Mouse (Mus musculus): ENCODE measurements at regions not wholly inside any gene's neighbourhood (a gene's known extent, or its start where the extent isn't known, plus 50 kb on each side); places are given as distances from the start of the nearest gene placed in this dataset.

GRCm38 (mm10) chr1:184304204-184304603, 270.1 kb upstream of the 1700056E22Rik start:
- Histone ChIP-seq H3K4me1 (ENCODE audit: control insufficient read depth, insufficient read depth, low read length) (no peaks in the 10 kb centered on the region), H3K36me3 (ENCODE audit: control insufficient read depth, insufficient read depth, low read length) (no peaks in the 10 kb centered on the region), H3K27me3 (ENCODE audit: control insufficient read depth, insufficient read depth, low read length) (no peaks in the 10 kb centered on the region), H3K4me3 (ENCODE audit: control insufficient read depth, low read depth, low read length) (no peak overlapping the region), H3K27ac (ENCODE audit: control insufficient read depth, insufficient read depth, low read depth, low read length) (no peak overlapping the region)
- no peak for TF ChIP-seq CTCF (IDR thresholded peaks at IDR 0.05; ENCODE audit: control insufficient read depth, insufficient read depth, insufficient replicate concordance, low read depth, low read length)
- no peak for TF ChIP-seq POLR2A (IDR thresholded peaks at IDR 0.05; ENCODE audit: control insufficient read depth, low read depth, low read length)

GRCm38 (mm10) chr1:184298701-184299100, 264.6 kb upstream of the 1700056E22Rik start:
- Histone ChIP-seq H3K4me1 (ENCODE audit: control insufficient read depth, insufficient read depth, low read length) (no peaks in the 10 kb centered on the region), H3K4me3 (ENCODE audit: control insufficient read depth, low read depth, low read length) (no peak overlapping the region), H3K27me3 (ENCODE audit: control insufficient read depth, insufficient read depth, low read length) (no peaks in the 10 kb centered on the region), H3K36me3 (ENCODE audit: control insufficient read depth, insufficient read depth, low read length) (no peaks in the 10 kb centered on the region), H3K27ac (ENCODE audit: control insufficient read depth, insufficient read depth, low read depth, low read length) (no peak overlapping the region)
- TF ChIP-seq CTCF (IDR thresholded peaks at IDR 0.05; ENCODE audit: control insufficient read depth, insufficient read depth, insufficient replicate concordance, low read depth, low read length) (no peak), POLR2A (IDR thresholded peaks at IDR 0.05; ENCODE audit: control insufficient read depth, low read depth, low read length) (no peak)

GRCm38 (mm10) chr1:184297001-184297740, 263.1 kb upstream of the 1700056E22Rik start:
- H3K27ac ChIP-seq (ENCODE audit: control insufficient read depth, insufficient read depth, low read depth, low read length), result no peak overlapping the region
- no peaks in the 10 kb centered on the region for H3K4me1 ChIP-seq (ENCODE audit: control insufficient read depth, insufficient read depth, low read length)
- TF ChIP-seq CTCF (IDR thresholded peaks at IDR 0.05; ENCODE audit: control insufficient read depth, insufficient read depth, insufficient replicate concordance, low read depth, low read length) (no peak), POLR2A (IDR thresholded peaks at IDR 0.05; ENCODE audit: control insufficient read depth, low read depth, low read length) (no peak)
- H3K36me3 ChIP-seq (ENCODE audit: control insufficient read depth, insufficient read depth, low read length), result no peaks in the 10 kb centered on the region
- H3K4me3 ChIP-seq (ENCODE audit: control insufficient read depth, low read depth, low read length), result no peak overlapping the region
- H3K27me3 ChIP-seq (ENCODE audit: control insufficient read depth, insufficient read depth, low read length), result no peaks in the 10 kb centered on the region

GRCm38 (mm10) chr1:184291129-184291528, 257.0 kb upstream of the 1700056E22Rik start:
- Histone ChIP-seq H3K4me1 (ENCODE audit: control insufficient read depth, insufficient read depth, low read length) (no peaks in the 10 kb centered on the region), H3K27ac (ENCODE audit: control insufficient read depth, insufficient read depth, low read depth, low read length) (no peak overlapping the region), H3K4me3 (ENCODE audit: control insufficient read depth, low read depth, low read length) (no peak overlapping the region), H3K27me3 (ENCODE audit: control insufficient read depth, insufficient read depth, low read length) (no peaks in the 10 kb centered on the region), H3K36me3 (ENCODE audit: control insufficient read depth, insufficient read depth, low read length) (no peaks in the 10 kb centered on the region)
- TF ChIP-seq POLR2A (IDR thresholded peaks at IDR 0.05; ENCODE audit: control insufficient read depth, low read depth, low read length) (no peak), CTCF (IDR thresholded peaks at IDR 0.05; ENCODE audit: control insufficient read depth, insufficient read depth, insufficient replicate concordance, low read depth, low read length) (no peak)

GRCm38 (mm10) chr1:184289733-184290416, 255.8 kb upstream of the 1700056E22Rik start:
- TF ChIP-seq CTCF (IDR thresholded peaks at IDR 0.05; ENCODE audit: control insufficient read depth, insufficient read depth, insufficient replicate concordance, low read depth, low read length), result no peak
- TF ChIP-seq POLR2A (IDR thresholded peaks at IDR 0.05; ENCODE audit: control insufficient read depth, low read depth, low read length), result no peak
- Histone ChIP-seq H3K4me3 (ENCODE audit: control insufficient read depth, low read depth, low read length) (no peak overlapping the region), H3K27me3 (ENCODE audit: control insufficient read depth, insufficient read depth, low read length) (no peaks in the 10 kb centered on the region), H3K36me3 (ENCODE audit: control insufficient read depth, insufficient read depth, low read length) (no peaks in the 10 kb centered on the region), H3K27ac (ENCODE audit: control insufficient read depth, insufficient read depth, low read depth, low read length) (no peak overlapping the region), H3K4me1 (ENCODE audit: control insufficient read depth, insufficient read depth, low read length) (no peaks in the 10 kb centered on the region)

- Histone ChIP-seq H3K4me3 (ENCODE audit: control insufficient read depth, low read depth, low read length) (no peak overlapping the region), H3K27ac (ENCODE audit: control insufficient read depth, insufficient read depth, low read depth, low read length) (no peak overlapping the region), H3K36me3 (ENCODE audit: control insufficient read depth, insufficient read depth, low read length) (no peaks in the 10 kb centered on the region), H3K4me1 (ENCODE audit: control insufficient read depth, insufficient read depth, low read length) (no peaks in the 10 kb centered on the region), H3K27me3 (ENCODE audit: control insufficient read depth, insufficient read depth, low read length) (no peaks in the 10 kb centered on the region)
- TF ChIP-seq CTCF (IDR thresholded peaks at IDR 0.05; ENCODE audit: control insufficient read depth, insufficient read depth, insufficient replicate concordance, low read depth, low read length), result no peak
- TF ChIP-seq POLR2A (IDR thresholded peaks at IDR 0.05; ENCODE audit: control insufficient read depth, low read depth, low read length), result no peak
These were observed 247.7 kb upstream of the 1700056E22Rik start for GRCm38 (mm10) chr1:184281768-184282167.

GRCm38 (mm10) chr1:184279263-184279662, 245.2 kb upstream of the 1700056E22Rik start:
- H3K4me1 ChIP-seq (ENCODE audit: control insufficient read depth, insufficient read depth, low read length), result no peaks in the 10 kb centered on the region
- no peak overlapping the region for H3K4me3 ChIP-seq (ENCODE audit: control insufficient read depth, low read depth, low read length)
- no peak overlapping the region for H3K27ac ChIP-seq (ENCODE audit: control insufficient read depth, insufficient read depth, low read depth, low read length)
- no peaks in the 10 kb centered on the region for H3K36me3 ChIP-seq (ENCODE audit: control insufficient read depth, insufficient read depth, low read length)
- no peaks in the 10 kb centered on the region for H3K27me3 ChIP-seq (ENCODE audit: control insufficient read depth, insufficient read depth, low read length)
- no peak for TF ChIP-seq POLR2A (IDR thresholded peaks at IDR 0.05; ENCODE audit: control insufficient read depth, low read depth, low read length)
